Mouse (Mus musculus) macrophage (primary cell): Measurements from ENCODE around the gene Krt27. TPM values are rescaled to one million over a fixed set of nuclear protein-coding genes. Genes with fewer than 3 reads are reported as not detected.

Experiments
- polyA plus RNA-seq: library from polyadenylated mRNA; stranded (reverse); fragments of 250-400 nt; gene quantifications from 3 replicates; pipeline ENCODE4 v1.2.4, GENCODE M21; 2018; ENCODE audit warnings: inconsistent platforms

Krt27 gene
- polyA plus RNA-seq, 1 experiment from 2014 or later: not detected

Other genes with a start within 250 kb of the Krt27 start
- 0.98 to 2.3 TPM (median 1.1 TPM) in 3 replicates for gene Ccr7, start 196.0 kb downstream of the Krt27 start, polyA plus RNA-seq
- gene Smarce1, start 120.1 kb downstream of the Krt27 start, polyA plus RNA-seq: 54.8 to 118 TPM (median 76.8 TPM) in 3 replicates
- not detected in 3 replicates for gene Krt222, start 107.0 kb downstream of the Krt27 start, polyA plus RNA-seq
- gene Krt24, start 65.8 kb downstream of the Krt27 start, polyA plus RNA-seq: not detected in 3 replicates
- gene Krt25, start 28.2 kb downstream of the Krt27 start, polyA plus RNA-seq: not detected in 3 replicates
- gene Krt26, start 13.1 kb downstream of the Krt27 start, polyA plus RNA-seq: not detected in 3 replicates
- gene Krt28, start 23.8 kb upstream of the Krt27 start, polyA plus RNA-seq: not detected in 3 replicates
- gene Krt10, start 38.3 kb upstream of the Krt27 start, polyA plus RNA-seq: 1.2 to 2.7 TPM (median 2.0 TPM) in 3 replicates
- gene Krt12, start 71.2 kb upstream of the Krt27 start, polyA plus RNA-seq: not detected in 3 replicates
- gene Krt20, start 87.0 kb upstream of the Krt27 start, polyA plus RNA-seq: not detected in 3 replicates
- not detected in 3 replicates for gene Krt23, start 142.0 kb upstream of the Krt27 start, polyA plus RNA-seq
- not detected in 3 replicates for gene Krt39, start 170.2 kb upstream of the Krt27 start, polyA plus RNA-seq
- gene Krt40, start 192.1 kb upstream of the Krt27 start, polyA plus RNA-seq: not detected in 3 replicates
- gene Krtap3-3, start 199.8 kb upstream of the Krt27 start, polyA plus RNA-seq: not detected in 3 replicates
- not detected in 3 replicates for gene Krtap3-2, start 205.7 kb upstream of the Krt27 start, polyA plus RNA-seq
- not detected in 3 replicates for gene Gm11939, start 208.4 kb upstream of the Krt27 start, polyA plus RNA-seq
- not detected in 3 replicates for gene Krtap3-1, start 215.5 kb upstream of the Krt27 start, polyA plus RNA-seq
- gene Krtap1-5, start 229.9 kb upstream of the Krt27 start, polyA plus RNA-seq: not detected in 3 replicates
- gene Krtap1-4, start 232.6 kb upstream of the Krt27 start, polyA plus RNA-seq: not detected in 3 replicates
- not detected in 3 replicates for gene Krtap1-3, start 240.2 kb upstream of the Krt27 start, polyA plus RNA-seq
- gene Krtap9-3, start 247.0 kb upstream of the Krt27 start, polyA plus RNA-seq: not detected in 3 replicates